Mouse (Mus musculus) erythroblast, embryonic 14.5 days (primary cell): ENCODE measurements around the gene Otc. TPM values are rescaled to one million over a fixed set of nuclear protein-coding genes. Genes with fewer than 3 reads are reported as not detected.

Source experiments
- H3K27me3 ChIP-seq: 2 replicates; pipeline ENCODE4 v1.6.1; 2012; ENCODE audit warnings: inconsistent platforms; ENCODE audit not compliant: control insufficient read depth
- H3K36me3 ChIP-seq: 2 replicates; pipeline ENCODE4 v1.6.1; 2012; ENCODE audit warnings: mild to moderate bottlenecking, inconsistent platforms; ENCODE audit not compliant: control insufficient read depth
- H3K4me1 ChIP-seq: 2 replicates; pipeline ENCODE4 v1.6.1; 2012; ENCODE audit warnings: inconsistent platforms; ENCODE audit not compliant: control insufficient read depth
- H3K4me3 ChIP-seq: replicated peaks from 2 replicates; pipeline ENCODE3; 2012; ENCODE audit warnings: moderate library complexity, mild to moderate bottlenecking, inconsistent platforms
- H3K9me3 ChIP-seq: 2 replicates; pipeline ENCODE4 v1.6.1; 2012; ENCODE audit warnings: low read length, inconsistent platforms, mixed read lengths; ENCODE audit not compliant: control insufficient read depth
- GATA1 ChIP-seq: IDR thresholded peaks from 2 replicates; pipeline ENCODE4 v1.6.1; 2012; ENCODE audit warnings: low read length, inconsistent platforms, mixed read lengths
- TAL1 ChIP-seq: IDR thresholded peaks from 3 replicates; pipeline ENCODE4 v1.6.1; 2012; ENCODE audit warnings: low read length, inconsistent platforms, mixed read lengths
- polyA plus RNA-seq: library from polyadenylated mRNA; stranded (reverse); fragments of >175 nt; gene quantifications from 2 replicates; pipeline ENCODE4 v1.2.3, GENCODE M21; 2012

The Otc gene
- polyA plus RNA-seq, 1 experiment: not detected

GRCm38 (mm10) chrX:10251357-10251756, 748 bp upstream of the Otc start:
- no peaks in the 10 kb centered on the region for H3K9me3 ChIP-seq
- H3K36me3 ChIP-seq: no peaks in the 10 kb centered on the region
- TF ChIP-seq GATA1 (no peak), TAL1 (no peak)
- H3K4me3 ChIP-seq: no peak overlapping the region
- no peaks in the 10 kb centered on the region for H3K4me1 ChIP-seq
- no peaks in the 10 kb centered on the region for H3K27me3 ChIP-seq

- Histone ChIP-seq H3K4me1 (no peaks in the 10 kb centered on the region), H3K9me3 (no peaks in the 10 kb centered on the region), H3K4me3 (no peak overlapping the region), H3K27me3 (no peaks in the 10 kb centered on the region), H3K36me3 (no peaks in the 10 kb centered on the region)
- TF ChIP-seq TAL1 (no peak), GATA1 (no peak)
These were observed 5.7 kb downstream of the Otc start for GRCm38 (mm10) chrX:10257774-10258173.

GRCm38 (mm10) chrX:10258260-10258659, 6.2 kb downstream of the Otc start:
- H3K9me3 ChIP-seq: no peaks in the 10 kb centered on the region
- no peak overlapping the region for H3K4me3 ChIP-seq
- TF ChIP-seq TAL1 (no peak), GATA1 (no peak)
- H3K27me3 ChIP-seq: no peaks in the 10 kb centered on the region
- no peaks in the 10 kb centered on the region for H3K4me1 ChIP-seq
- no peaks in the 10 kb centered on the region for H3K36me3 ChIP-seq

- Histone ChIP-seq H3K9me3 (no peaks in the 10 kb centered on the region), H3K27me3 (no peaks in the 10 kb centered on the region), H3K4me3 (no peak overlapping the region), H3K36me3 (no peaks in the 10 kb centered on the region), H3K4me1 (no peaks in the 10 kb centered on the region)
- TF ChIP-seq TAL1 (no peak), GATA1 (no peak)
These were observed 16.2 kb downstream of the Otc start for GRCm38 (mm10) chrX:10268308-10268707.

- H3K36me3 ChIP-seq: no peaks in the 10 kb centered on the region
- H3K4me1 ChIP-seq: no peaks in the 10 kb centered on the region
- TF ChIP-seq GATA1 (no peak), TAL1 (no peak)
- H3K27me3 ChIP-seq: no peaks in the 10 kb centered on the region
- H3K4me3 ChIP-seq: no peak overlapping the region
- H3K9me3 ChIP-seq: no peaks in the 10 kb centered on the region
These were observed 16.8 kb downstream of the Otc start for GRCm38 (mm10) chrX:10268761-10269437.

GRCm38 (mm10) chrX:10297341-10297740, 45.2 kb downstream of the Otc start:
- H3K4me1 ChIP-seq: no peaks in the 10 kb centered on the region
- peaks cover 3% of the 10 kb centered on the region; the same call in 1 of the 2 replicates for H3K9me3 ChIP-seq
- TF ChIP-seq GATA1 (no peak), TAL1 (no peak)
- no peaks in the 10 kb centered on the region for H3K36me3 ChIP-seq
- no peak overlapping the region for H3K4me3 ChIP-seq
- no peaks in the 10 kb centered on the region for H3K27me3 ChIP-seq

- no peaks in the 10 kb centered on the region for H3K4me1 ChIP-seq
- peaks cover 2% of the 10 kb centered on the region; the same call in 1 of the 2 replicates for H3K9me3 ChIP-seq
- H3K36me3 ChIP-seq: no peaks in the 10 kb centered on the region
- no peaks in the 10 kb centered on the region for H3K27me3 ChIP-seq
- H3K4me3 ChIP-seq: no peak overlapping the region
- TF ChIP-seq GATA1 (no peak), TAL1 (no peak)
These were observed 66.1 kb downstream of the Otc start for GRCm38 (mm10) chrX:10318176-10318575.

GRCm38 (mm10) chrX:10330246-10330645, 78.1 kb downstream of the Otc start:
- Histone ChIP-seq H3K27me3 (no peaks in the 10 kb centered on the region), H3K4me3 (no peak overlapping the region), H3K9me3 (no peaks in the 10 kb centered on the region), H3K36me3 (no peaks in the 10 kb centered on the region), H3K4me1 (no peaks in the 10 kb centered on the region)
- TF ChIP-seq TAL1 (no peak), GATA1 (no peak)

- no peaks in the 10 kb centered on the region for H3K4me1 ChIP-seq
- H3K4me3 ChIP-seq: no peak overlapping the region
- no peak for TF ChIP-seq GATA1
- no peak for TF ChIP-seq TAL1
- no peaks in the 10 kb centered on the region for H3K9me3 ChIP-seq
- no peaks in the 10 kb centered on the region for H3K36me3 ChIP-seq
- H3K27me3 ChIP-seq: no peaks in the 10 kb centered on the region
These were observed 79.6 kb downstream of the Otc start for GRCm38 (mm10) chrX:10331749-10332148.

GRCm38 (mm10) chrX:10336816-10337215, 84.7 kb downstream of the Otc start:
- TF ChIP-seq GATA1 (no peak), TAL1 (no peak)
- H3K27me3 ChIP-seq: no peaks in the 10 kb centered on the region
- no peaks in the 10 kb centered on the region for H3K4me1 ChIP-seq
- no peaks in the 10 kb centered on the region for H3K9me3 ChIP-seq
- H3K4me3 ChIP-seq: no peak overlapping the region
- H3K36me3 ChIP-seq: no peaks in the 10 kb centered on the region
